Mouse (Mus musculus): ENCODE measurements around the gene Lrwd1. TPM values are rescaled to one million over a fixed set of nuclear protein-coding genes. Genes with fewer than 3 reads are reported as not detected.
"Not testable (repeated sequence)": the region's sequence is repeated elsewhere in the genome, so short reads cannot be mapped to it uniquely, and the experiment has no call there.

Lrwd1 gene
- polyA plus RNA-seq, 1 experiment = 52.1 TPM

- H3K4me3 ChIP-seq (ENCODE audit: insufficient read depth, poor library complexity, severe bottlenecking) = no peak overlapping the region
Observed at GRCm38 (mm10) chr5:136163807-136164474, 28.1 kb upstream of the Lrwd1 start.

DNA sequence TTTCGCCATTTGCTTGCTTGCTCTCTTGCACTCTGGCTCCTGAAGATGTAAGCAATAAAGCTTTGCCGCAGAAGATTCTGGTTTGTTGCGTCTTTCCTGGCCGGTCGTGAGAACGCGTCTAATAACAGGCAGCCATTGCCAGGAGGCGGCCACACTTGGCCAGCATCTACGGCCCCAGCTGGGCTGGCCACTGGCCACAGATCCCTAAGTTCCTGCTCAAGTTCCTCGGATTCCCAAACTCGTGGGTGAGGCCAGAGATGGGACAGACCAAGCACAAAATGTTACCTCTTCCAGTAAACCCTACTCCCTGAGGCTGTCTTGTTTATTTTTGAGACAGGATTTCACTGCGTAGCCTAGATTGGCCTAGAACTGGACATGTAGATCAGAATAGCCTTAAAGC is 24.2 kb upstream of the Lrwd1 start:
- not testable (repeated sequence) for H3ac ChIP-seq (ENCODE audit: control insufficient read depth, insufficient read length, low read depth); H3K79me3 ChIP-seq (ENCODE audit: low read depth); H3K4me3 ChIP-seq (ENCODE audit: insufficient read depth, poor library complexity, severe bottlenecking); H3K79me2 ChIP-seq (ENCODE audit: control insufficient read depth, insufficient read depth); H3K27me3 ChIP-seq (ENCODE audit: control insufficient read depth, insufficient read depth, insufficient read length)
- H3K36me3 ChIP-seq (ENCODE audit: control insufficient read depth, insufficient read depth) = peaks cover 34% of the 10 kb centered on the region

More at GRCm38 (mm10) chr5:136163807-136164474, 28.1 kb upstream of the Lrwd1 start:
- no peak for TF ChIP-seq USF1 (IDR thresholded peaks at IDR 0.05; ENCODE audit: low read depth)
- no peak for TF ChIP-seq FOSL1 (IDR thresholded peaks at IDR 0.05; ENCODE audit: insufficient read depth, low read length, poor library complexity, severe bottlenecking)
- TF ChIP-seq MYOG (IDR thresholded peaks at IDR 0.05; ENCODE audit: control insufficient read depth, extremely low read depth, insufficient read length) = no peak
- no peak for TF ChIP-seq CEBPB (IDR thresholded peaks at IDR 0.05; ENCODE audit: low read depth)
- no peak for TF ChIP-seq MAX (IDR thresholded peaks at IDR 0.05)
- TF ChIP-seq MYOD1 (IDR thresholded peaks at IDR 0.05; ENCODE audit: control insufficient read depth, insufficient read length, low read depth) = no peak
- TF ChIP-seq CTCF (IDR thresholded peaks at IDR 0.05; ENCODE audit: control insufficient read depth, insufficient read depth, insufficient read length) = no peak
- peaks cover 14% of the 10 kb centered on the region for H3K79me3 ChIP-seq (ENCODE audit: low read depth)
- H3K79me2 ChIP-seq (ENCODE audit: control insufficient read depth, insufficient read depth) = peaks cover 33% of the 10 kb centered on the region
- peaks cover 63% of the 10 kb centered on the region for H3K36me3 ChIP-seq (ENCODE audit: control insufficient read depth, insufficient read depth)
- H3ac ChIP-seq (ENCODE audit: control insufficient read depth, insufficient read length, low read depth) = no peak overlapping the region
- H3K27me3 ChIP-seq (ENCODE audit: control insufficient read depth, insufficient read depth, insufficient read length) = no peaks in the 10 kb centered on the region

GRCm38 (mm10) chr5:136155399-136155798 is 19.5 kb upstream of the Lrwd1 start:
- Histone ChIP-seq H3K4me3 (ENCODE audit: insufficient read depth, poor library complexity, severe bottlenecking) (no peak overlapping the region), H3K79me2 (ENCODE audit: control insufficient read depth, insufficient read depth) (no peaks in the 10 kb centered on the region), H3K36me3 (ENCODE audit: control insufficient read depth, insufficient read depth) (peaks cover 15% of the 10 kb centered on the region), H3ac (ENCODE audit: control insufficient read depth, insufficient read length, low read depth) (no peak overlapping the region), H3K27me3 (ENCODE audit: control insufficient read depth, insufficient read depth, insufficient read length) (no peaks in the 10 kb centered on the region), H3K79me3 (ENCODE audit: low read depth) (no peaks in the 10 kb centered on the region)
- TF ChIP-seq CTCF (IDR thresholded peaks at IDR 0.05; ENCODE audit: control insufficient read depth, insufficient read depth, insufficient read length) (no peak), MAX (IDR thresholded peaks at IDR 0.05) (no peak), FOSL1 (IDR thresholded peaks at IDR 0.05; ENCODE audit: insufficient read depth, low read length, poor library complexity, severe bottlenecking) (no peak)

- Histone ChIP-seq H3K27me3 (ENCODE audit: control insufficient read depth, insufficient read depth, insufficient read length) (no peaks in the 10 kb centered on the region), H3K79me2 (ENCODE audit: control insufficient read depth, insufficient read depth) (no peaks in the 10 kb centered on the region), H3K4me3 (ENCODE audit: insufficient read depth, poor library complexity, severe bottlenecking) (no peak overlapping the region), H3K36me3 (ENCODE audit: control insufficient read depth, insufficient read depth) (peaks cover 12% of the 10 kb centered on the region), H3ac (ENCODE audit: control insufficient read depth, insufficient read length, low read depth) (no peak overlapping the region), H3K79me3 (ENCODE audit: low read depth) (no peaks in the 10 kb centered on the region)
- no peak for TF ChIP-seq MAX (IDR thresholded peaks at IDR 0.05)
- no peak for TF ChIP-seq CEBPB (IDR thresholded peaks at IDR 0.05; ENCODE audit: low read depth)
- no peak for TF ChIP-seq FOSL1 (IDR thresholded peaks at IDR 0.05; ENCODE audit: insufficient read depth, low read length, poor library complexity, severe bottlenecking)
- no peak for TF ChIP-seq MYOG (IDR thresholded peaks at IDR 0.05; ENCODE audit: control insufficient read depth, extremely low read depth, insufficient read length)
- TF ChIP-seq USF1 (IDR thresholded peaks at IDR 0.05; ENCODE audit: low read depth) = no peak
- no peak for TF ChIP-seq MYOD1 (IDR thresholded peaks at IDR 0.05; ENCODE audit: control insufficient read depth, insufficient read length, low read depth)
- TF ChIP-seq CTCF (IDR thresholded peaks at IDR 0.05; ENCODE audit: control insufficient read depth, insufficient read depth, insufficient read length) = no peak
Observed at GRCm38 (mm10) chr5:136152365-136152764, 16.5 kb upstream of the Lrwd1 start.

DNA sequence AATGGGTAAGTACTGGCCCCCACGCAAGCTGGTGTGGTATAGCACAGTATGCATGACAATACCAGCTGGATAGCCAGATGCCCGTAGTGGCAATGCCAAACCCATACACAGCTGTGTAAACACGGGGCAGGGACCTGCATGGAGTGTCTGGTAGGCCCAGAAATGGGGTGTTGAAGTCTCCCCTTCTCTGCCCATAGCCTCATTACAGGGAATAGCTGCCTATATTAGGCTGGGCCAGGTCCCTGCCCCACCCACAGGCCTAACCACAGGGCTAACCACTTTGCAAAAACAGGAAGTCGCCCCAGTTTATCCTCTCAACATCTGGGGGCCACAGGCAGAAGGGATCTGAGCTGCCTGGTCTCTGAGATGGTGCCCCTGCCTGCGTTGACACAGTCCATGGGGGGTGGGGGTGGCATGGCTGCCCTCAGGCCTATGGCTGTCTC is 13.3 kb upstream of the Lrwd1 start:
- H3K4me3 ChIP-seq (ENCODE audit: insufficient read depth, poor library complexity, severe bottlenecking); H3K79me2 ChIP-seq (ENCODE audit: control insufficient read depth, insufficient read depth); H3K36me3 ChIP-seq (ENCODE audit: control insufficient read depth, insufficient read depth); H3K79me3 ChIP-seq (ENCODE audit: low read depth); H3K27me3 ChIP-seq (ENCODE audit: control insufficient read depth, insufficient read depth, insufficient read length); H3ac ChIP-seq (ENCODE audit: control insufficient read depth, insufficient read length, low read depth): not testable (repeated sequence)
- TF ChIP-seq MYOD1 (IDR thresholded peaks at IDR 0.05; ENCODE audit: control insufficient read depth, insufficient read length, low read depth) = peak; percentile 73

DNA sequence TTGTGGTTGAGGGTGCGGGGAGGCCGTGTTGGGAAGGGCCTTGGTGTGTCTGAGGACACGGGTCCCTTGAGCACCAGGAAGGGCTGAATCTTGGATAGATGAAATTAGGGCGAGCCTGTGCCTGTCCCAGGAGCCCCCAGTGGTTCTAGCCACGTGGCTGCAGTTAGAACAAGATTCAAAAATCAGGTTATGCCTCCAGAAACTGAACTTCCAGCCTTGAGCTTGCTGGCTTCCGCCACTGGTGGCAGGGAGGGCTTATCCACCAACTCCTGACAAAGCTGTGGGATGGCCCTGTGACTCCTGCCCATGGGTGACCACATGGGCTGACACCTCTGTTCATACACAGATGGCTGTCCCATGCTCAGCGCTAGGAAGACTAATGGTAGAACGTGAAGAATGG is 11.8 kb upstream of the Lrwd1 start:
- no peak overlapping the region for H3K4me3 ChIP-seq (ENCODE audit: insufficient read depth, poor library complexity, severe bottlenecking)
- H3ac ChIP-seq (ENCODE audit: control insufficient read depth, insufficient read length, low read depth) = no peak overlapping the region
- H3K79me3 ChIP-seq (ENCODE audit: low read depth) = no peaks in the 10 kb centered on the region
- no peaks in the 10 kb centered on the region for H3K79me2 ChIP-seq (ENCODE audit: control insufficient read depth, insufficient read depth)
- no peaks in the 10 kb centered on the region for H3K36me3 ChIP-seq (ENCODE audit: control insufficient read depth, insufficient read depth)
- TF ChIP-seq MYOD1 (IDR thresholded peaks at IDR 0.05; ENCODE audit: control insufficient read depth, insufficient read length, low read depth) = no peak
- no peak for TF ChIP-seq USF1 (IDR thresholded peaks at IDR 0.05; ENCODE audit: low read depth)
- no peak for TF ChIP-seq FOSL1 (IDR thresholded peaks at IDR 0.05; ENCODE audit: insufficient read depth, low read length, poor library complexity, severe bottlenecking)
- TF ChIP-seq MAX (IDR thresholded peaks at IDR 0.05) = no peak
- no peak for TF ChIP-seq CEBPB (IDR thresholded peaks at IDR 0.05; ENCODE audit: low read depth)
- no peak for TF ChIP-seq MYOG (IDR thresholded peaks at IDR 0.05; ENCODE audit: control insufficient read depth, extremely low read depth, insufficient read length)
- no peak for TF ChIP-seq CTCF (IDR thresholded peaks at IDR 0.05; ENCODE audit: control insufficient read depth, insufficient read depth, insufficient read length)
- no peaks in the 10 kb centered on the region for H3K27me3 ChIP-seq (ENCODE audit: control insufficient read depth, insufficient read depth, insufficient read length)

Data from C2C12 (cell line).